Mouse (Mus musculus): ENCODE data around the gene Olfr452. TPM values are rescaled to one million over a fixed set of nuclear protein-coding genes. Genes with fewer than 3 reads are reported as not detected.

Olfr452 gene
- polyA plus RNA-seq, 1 experiment: not detected

GRCm38 (mm10) chr6:42756104-42756503 lies 28.8 kb upstream of the Olfr452 start, which contains the start of gene Olfr38:
Gene Olfr38, plus strand, starts transcription at chr6:42756404.
- Histone ChIP-seq H3K4me2 (ENCODE audit: low read depth) (no peak within 1 kb of the TSS), H3K36me3 (ENCODE audit: control insufficient read depth, insufficient read depth) (no peaks in the 10 kb centered on the region), H3K79me2 (ENCODE audit: control insufficient read depth, insufficient read depth) (no peaks in the 10 kb centered on the region), H3K27me3 (ENCODE audit: control insufficient read depth, insufficient read depth, insufficient read length) (no peaks in the 10 kb centered on the region), H3ac (ENCODE audit: control insufficient read depth, insufficient read length) (no peak within 1 kb of the TSS), H3K4me3 (no peak within 1 kb of the TSS)
- TF ChIP-seq TCF3 (IDR thresholded peaks at IDR 0.05; ENCODE audit: insufficient read length, low read depth) (no peak), USF1 (IDR thresholded peaks at IDR 0.05; ENCODE audit: low read depth) (no peak), MYOD1 (IDR thresholded peaks at IDR 0.05; ENCODE audit: control insufficient read depth in 1 of 3, insufficient read length in 2 of 3, low read depth in 2 of 3) (no peak), MYOG (IDR thresholded peaks at IDR 0.05; ENCODE audit: control insufficient read depth in 1 of 3, insufficient read depth in 1 of 3, insufficient read length in 2 of 3, low read depth in 2 of 3) (no peak), TCF12 (IDR thresholded peaks at IDR 0.05; ENCODE audit: insufficient read depth, poor library complexity, severe bottlenecking) (no peak), CEBPB (IDR thresholded peaks at IDR 0.05; ENCODE audit: insufficient read depth, poor library complexity, severe bottlenecking) (no peak), POLR2A (IDR thresholded peaks at IDR 0.05; ENCODE audit: insufficient read length, low read depth) (no peak), SRF (IDR thresholded peaks at IDR 0.05; ENCODE audit: control insufficient read depth, insufficient read length, low read depth) (no peak), E2F4 (IDR thresholded peaks at IDR 0.05; ENCODE audit: insufficient read depth) (no peak), MAX (IDR thresholded peaks at IDR 0.05; ENCODE audit: low read depth) (no peak)

- no peaks in the 10 kb centered on the region for H3K36me3 ChIP-seq (ENCODE audit: control insufficient read depth, insufficient read depth)
- no peak overlapping the region for H3K4me2 ChIP-seq (ENCODE audit: low read depth)
- H3K4me3 ChIP-seq: no peak overlapping the region
- H3K79me2 ChIP-seq (ENCODE audit: control insufficient read depth, insufficient read depth): no peaks in the 10 kb centered on the region
- no peak for TF ChIP-seq TCF12 (IDR thresholded peaks at IDR 0.05; ENCODE audit: insufficient read depth, poor library complexity, severe bottlenecking)
- TF ChIP-seq MAX (IDR thresholded peaks at IDR 0.05; ENCODE audit: low read depth): no peak
- no peak for TF ChIP-seq E2F4 (IDR thresholded peaks at IDR 0.05; ENCODE audit: insufficient read depth)
- no peaks in the 10 kb centered on the region for H3K27me3 ChIP-seq (ENCODE audit: control insufficient read depth, insufficient read depth, insufficient read length)
- no peak overlapping the region for H3ac ChIP-seq (ENCODE audit: control insufficient read depth, insufficient read length)
These were observed 7.8 kb upstream of the Olfr452 start for GRCm38 (mm10) chr6:42777066-42777465.

- TF ChIP-seq MYOD1 (IDR thresholded peaks at IDR 0.05; ENCODE audit: control insufficient read depth in 1 of 3, insufficient read length in 2 of 3, low read depth in 2 of 3) (no peak), POLR2A (IDR thresholded peaks at IDR 0.05; ENCODE audit: insufficient read length, low read depth) (no peak), CEBPB (IDR thresholded peaks at IDR 0.05; ENCODE audit: insufficient read depth, poor library complexity, severe bottlenecking) (no peak), USF1 (IDR thresholded peaks at IDR 0.05; ENCODE audit: low read depth) (no peak), REST (IDR thresholded peaks at IDR 0.05; ENCODE audit: insufficient read depth, insufficient read length) (no peak), POLR2AphosphoS2 (IDR thresholded peaks at IDR 0.05; ENCODE audit: insufficient read length, low read depth) (no peak), SRF (IDR thresholded peaks at IDR 0.05; ENCODE audit: control insufficient read depth, insufficient read length, low read depth) (no peak), TCF12 (IDR thresholded peaks at IDR 0.05; ENCODE audit: insufficient read depth, poor library complexity, severe bottlenecking) (no peak), MYOG (IDR thresholded peaks at IDR 0.05; ENCODE audit: control insufficient read depth in 1 of 3, insufficient read depth in 1 of 3, insufficient read length in 2 of 3, low read depth in 2 of 3) (no peak), TCF3 (IDR thresholded peaks at IDR 0.05; ENCODE audit: insufficient read length, low read depth) (no peak)
- no peaks in the 10 kb centered on the region for H3K79me2 ChIP-seq (ENCODE audit: control insufficient read depth, insufficient read depth)
- H3K4me2 ChIP-seq (ENCODE audit: low read depth): no peak overlapping the region
- H3ac ChIP-seq (ENCODE audit: control insufficient read depth, insufficient read length): no peak overlapping the region
- no peaks in the 10 kb centered on the region for H3K36me3 ChIP-seq (ENCODE audit: control insufficient read depth, insufficient read depth)
- H3K27me3 ChIP-seq (ENCODE audit: control insufficient read depth, insufficient read depth, insufficient read length): no peaks in the 10 kb centered on the region
- H3K4me3 ChIP-seq: no peak overlapping the region
These were observed 5.5 kb downstream of the Olfr452 start for GRCm38 (mm10) chr6:42790247-42790948.

- H3K4me3 ChIP-seq: no peak overlapping the region
- no peak overlapping the region for H3ac ChIP-seq (ENCODE audit: control insufficient read depth, insufficient read length)
- no peak for TF ChIP-seq TCF3 (IDR thresholded peaks at IDR 0.05; ENCODE audit: insufficient read length, low read depth)
- no peak for TF ChIP-seq MYOG (IDR thresholded peaks at IDR 0.05; ENCODE audit: control insufficient read depth in 1 of 3, insufficient read depth in 1 of 3, insufficient read length in 2 of 3, low read depth in 2 of 3)
- TF ChIP-seq SRF (IDR thresholded peaks at IDR 0.05; ENCODE audit: control insufficient read depth, insufficient read length, low read depth): no peak
- no peak for TF ChIP-seq REST (IDR thresholded peaks at IDR 0.05; ENCODE audit: insufficient read depth, insufficient read length)
- TF ChIP-seq MAX (IDR thresholded peaks at IDR 0.05; ENCODE audit: low read depth): no peak
- no peak for TF ChIP-seq MYOD1 (IDR thresholded peaks at IDR 0.05; ENCODE audit: control insufficient read depth in 1 of 3, insufficient read length in 2 of 3, low read depth in 2 of 3)
- TF ChIP-seq USF1 (IDR thresholded peaks at IDR 0.05; ENCODE audit: low read depth): no peak
- no peak for TF ChIP-seq POLR2AphosphoS2 (IDR thresholded peaks at IDR 0.05; ENCODE audit: insufficient read length, low read depth)
- no peak for TF ChIP-seq POLR2A (IDR thresholded peaks at IDR 0.05; ENCODE audit: insufficient read length, low read depth)
- TF ChIP-seq TCF12 (IDR thresholded peaks at IDR 0.05; ENCODE audit: insufficient read depth, poor library complexity, severe bottlenecking): no peak
- TF ChIP-seq E2F4 (IDR thresholded peaks at IDR 0.05; ENCODE audit: insufficient read depth): no peak
- no peak for TF ChIP-seq CEBPB (IDR thresholded peaks at IDR 0.05; ENCODE audit: insufficient read depth, poor library complexity, severe bottlenecking)
These were observed 6.2 kb downstream of the Olfr452 start for GRCm38 (mm10) chr6:42790949-42791556.

More at GRCm38 (mm10) chr6:42790949-42791556, 6.2 kb downstream of the Olfr452 start:
- no peaks in the 10 kb centered on the region for H3K79me2 ChIP-seq (ENCODE audit: control insufficient read depth, insufficient read depth)
- H3K4me2 ChIP-seq (ENCODE audit: low read depth): no peak overlapping the region
- no peaks in the 10 kb centered on the region for H3K27me3 ChIP-seq (ENCODE audit: control insufficient read depth, insufficient read depth, insufficient read length)
- no peaks in the 10 kb centered on the region for H3K36me3 ChIP-seq (ENCODE audit: control insufficient read depth, insufficient read depth)

All from myocyte (in vitro differentiated cells).